23 mouse cellular contexts compared by ENCODE assay signal in the genomic region with DNA sequence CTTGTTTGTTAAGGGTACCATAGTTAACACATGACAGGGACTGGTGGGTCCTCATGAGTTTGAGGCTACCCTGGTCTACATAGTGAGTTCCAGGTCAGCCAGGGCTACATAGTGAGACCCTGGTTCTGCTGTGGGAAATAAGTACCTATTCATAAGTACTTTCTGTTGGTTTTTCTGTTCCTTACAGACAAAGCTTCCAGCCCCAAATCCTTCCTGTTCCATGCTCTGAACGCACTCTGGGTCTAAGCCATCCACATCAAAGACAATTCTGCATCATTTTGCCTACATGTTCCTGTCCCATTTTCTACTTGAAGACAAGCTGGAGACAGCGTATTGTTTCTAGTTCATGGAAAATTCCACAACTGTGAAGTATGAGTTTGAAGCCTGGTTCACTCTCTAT. TPM values are rescaled to one million over a fixed set of nuclear protein-coding genes. Genes with fewer than 3 reads are reported as not detected.
"Had no signal": no experiment of that assay in that cellular context is flagged by ENCODE, and none has a peak within 500 bp of the region (broad histone marks: within the 10 kb centered on the region; RNA-seq: fewer than 3 reads in every experiment).

No protein-coding gene starts in this region.

- ATAC-seq: forebrain, embryonic 16.5 days; hindbrain, embryonic 16.5 days; intestine, embryonic 15.5 days; intestine, postnatal 0 days had no signal

- H3K36me3 ChIP-seq: heart, embryonic 13.5 days; heart, embryonic 15.5 days; hindbrain, embryonic 10.5 days; hindbrain, embryonic 12.5 days; intestine, embryonic 15.5 days; limb, embryonic 10.5 days; limb, embryonic 12.5 days had no signal

- H3K27me3 ChIP-seq: heart, embryonic 13.5 days; heart, embryonic 15.5 days; hindbrain, embryonic 12.5 days; intestine, embryonic 15.5 days; limb, embryonic 12.5 days had no signal

- H3K9me3 ChIP-seq: heart, embryonic 13.5 days; heart, embryonic 15.5 days; hindbrain, embryonic 10.5 days; hindbrain, embryonic 12.5 days; intestine, embryonic 15.5 days; limb, embryonic 10.5 days; limb, embryonic 12.5 days had no signal

- H3K27ac ChIP-seq: heart, adult 2 months; heart, embryonic 13.5 days; heart, embryonic 15.5 days; hindbrain, embryonic 10.5 days; hindbrain, embryonic 12.5 days; hindbrain, embryonic 14.5 days; intestine, embryonic 15.5 days; layer of hippocampus, adult 2 months; left cerebral cortex, adult 2 months; limb, embryonic 10.5 days; limb, embryonic 12.5 days had no signal

- H3K4me1 ChIP-seq: intestine, embryonic 15.5 days had no signal

- DNase-seq: gastrocnemius, postnatal 14 days; heart, adult 2 months; heart, postnatal 14 days; heart, postnatal 36 days; kidney, adult 18-20 months; kidney, adult 8-10 months; kidney, postnatal 10 days; kidney, postnatal 25 days; kidney, postnatal 4 days had no signal

- H3K4me3 ChIP-seq: heart, adult 2 months; heart, embryonic 13.5 days; heart, embryonic 15.5 days; hindbrain, embryonic 10.5 days; hindbrain, embryonic 12.5 days; intestine, embryonic 15.5 days; layer of hippocampus, adult 2 months; left cerebral cortex, adult 2 months; limb, embryonic 10.5 days; limb, embryonic 12.5 days had no signal

- H3K9ac ChIP-seq: heart, embryonic 13.5 days; heart, embryonic 15.5 days; hindbrain, embryonic 12.5 days; hindbrain, embryonic 14.5 days; intestine, embryonic 15.5 days; limb, embryonic 12.5 days had no signal

- H3K4me2 ChIP-seq: heart, embryonic 11.5 days; heart, embryonic 13.5 days; heart, embryonic 15.5 days; hindbrain, embryonic 12.5 days; hindbrain, embryonic 14.5 days; intestine, embryonic 15.5 days; limb, embryonic 12.5 days had no signal

RNA-seq across cellular contexts. Expression of gene Hopx, which starts 20.0 kb away (rescaled TPM):
- polyA plus RNA-seq: limb, embryonic 10.5 days; limb, embryonic 12.5 days had no signal
